Mouse (Mus musculus): ENCODE measurements around the gene Pard3.

Pard3 gene

GRCm38 (mm10) chr8:127300493-127300892 is 236.8 kb downstream of the Pard3 start:
- no peak for DNase-seq

- no peak for DNase-seq
These were observed 239.3 kb downstream of the Pard3 start for GRCm38 (mm10) chr8:127302847-127303445.

DNA sequence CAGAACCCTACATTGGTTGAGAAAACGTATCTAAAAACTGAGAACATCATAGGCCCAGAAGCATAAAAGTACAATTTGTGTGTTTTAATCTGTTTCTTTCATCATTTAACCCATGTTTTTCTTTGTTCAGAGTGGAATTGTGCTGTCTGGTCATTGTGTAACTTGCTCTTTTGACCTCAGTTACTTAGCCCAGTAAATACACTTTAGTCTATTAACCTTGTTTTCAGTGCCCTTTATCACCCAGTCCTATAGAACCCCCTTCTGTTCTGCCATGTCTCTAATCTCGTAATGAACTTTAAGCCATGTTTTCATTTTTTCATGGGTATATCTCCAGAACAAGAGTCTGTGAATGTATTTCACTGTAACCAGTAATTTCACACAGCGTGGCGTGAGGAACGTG is 243.3 kb downstream of the Pard3 start:
- DNase-seq, result no peak

DNA sequence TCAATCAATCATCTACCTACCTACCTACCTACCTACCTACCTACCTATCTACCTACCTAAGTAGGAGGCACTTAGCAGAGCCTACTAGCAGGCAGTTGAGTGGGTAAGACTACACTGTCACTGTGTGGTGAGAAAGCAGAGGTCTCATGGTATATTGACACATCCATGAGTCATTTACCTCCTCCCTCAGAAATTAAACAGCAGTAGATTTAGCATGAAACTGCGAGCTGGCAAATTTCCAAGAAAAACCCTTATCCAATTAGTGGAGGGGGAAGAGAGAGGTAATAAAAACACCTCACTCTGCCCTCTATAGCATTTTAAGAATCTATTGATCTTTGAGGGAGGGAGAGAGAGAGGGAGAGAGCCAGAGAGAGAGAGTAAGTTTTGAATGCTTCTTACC is 245.7 kb downstream of the Pard3 start:
- DNase-seq, result no peak

GRCm38 (mm10) chr8:127315811-127316210 is 252.1 kb downstream of the Pard3 start:
- DNase-seq, result no peak

DNA sequence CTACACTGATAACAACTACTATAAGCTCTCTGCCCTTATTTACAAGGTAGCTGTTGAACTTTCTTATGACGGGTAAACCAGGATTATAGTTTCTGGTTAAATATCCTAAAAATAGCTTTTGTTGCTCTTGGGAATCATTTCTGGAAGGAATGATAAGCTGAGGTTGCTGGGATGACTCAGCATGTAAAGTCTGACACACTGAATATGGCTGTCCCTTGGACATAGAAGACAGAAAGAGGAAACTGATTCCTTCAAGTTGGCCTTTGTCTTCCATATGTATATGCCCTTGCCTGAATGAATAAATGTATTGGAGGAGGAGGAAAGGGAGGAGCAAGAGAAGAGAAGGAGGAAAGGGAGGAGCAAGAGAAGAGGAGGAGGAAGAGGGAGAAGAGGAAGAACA is 254.2 kb downstream of the Pard3 start:
- no peak for DNase-seq

GRCm38 (mm10) chr8:127318377-127319159 is 254.9 kb downstream of the Pard3 start:
- peak; percentile 4 for DNase-seq

DNA sequence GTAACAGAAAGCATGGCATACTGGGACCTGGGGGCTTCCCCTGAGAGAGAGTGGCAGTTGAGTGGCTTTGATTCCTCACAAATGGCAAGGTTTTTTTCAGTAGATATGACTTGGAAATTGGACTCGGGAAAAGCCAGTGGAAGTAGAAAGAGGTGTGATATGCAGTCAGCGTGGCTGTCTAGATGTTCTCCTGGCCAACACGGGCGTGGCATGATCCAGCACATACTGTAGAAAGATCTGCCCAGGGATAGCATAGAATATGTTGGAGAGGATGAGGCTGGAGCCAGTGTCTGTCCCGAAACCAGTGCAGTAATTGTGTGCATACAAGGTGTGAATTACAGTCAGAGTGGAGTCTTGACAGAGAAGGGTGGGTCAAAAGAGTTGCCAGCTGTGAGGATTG is 257.2 kb downstream of the Pard3 start:
- no peak for DNase-seq

DNA sequence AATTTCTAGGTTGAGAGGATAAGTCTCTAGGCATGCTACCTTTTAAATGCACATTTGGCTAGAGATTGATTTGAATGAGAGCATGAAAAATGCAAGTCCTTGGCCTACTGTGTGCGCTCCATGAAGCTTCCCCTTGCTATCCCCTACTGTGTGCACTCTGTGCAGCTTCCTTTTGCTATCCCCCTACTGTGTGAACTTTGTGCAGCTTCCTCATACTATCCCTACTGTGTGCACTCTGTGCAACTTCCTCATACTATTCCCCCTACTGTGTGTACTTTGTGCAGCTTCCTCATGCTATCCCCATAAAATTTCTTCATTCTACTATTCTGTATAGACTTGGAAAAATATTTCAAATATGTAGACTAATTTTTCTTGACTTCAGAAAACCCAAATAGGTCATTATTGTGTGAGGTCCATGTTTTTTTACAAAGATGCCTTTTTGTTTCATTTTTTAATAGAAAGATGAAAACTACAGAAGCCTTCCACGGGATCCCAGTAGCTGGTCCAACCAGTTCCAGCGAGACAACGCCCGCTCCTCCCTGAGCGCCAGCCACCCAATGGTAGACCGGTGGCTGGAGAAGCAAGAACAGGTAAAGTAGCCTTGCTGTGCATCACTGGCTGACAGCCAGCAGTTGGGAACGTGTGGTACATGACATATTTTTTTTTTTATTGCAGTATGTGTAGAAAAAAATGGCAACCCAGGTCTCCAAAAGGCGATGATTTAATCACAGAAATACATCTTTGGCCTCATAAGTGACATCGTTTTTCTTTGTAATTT is 260.1 kb downstream of the Pard3 start:
- DNase-seq, result no peak

DNA sequence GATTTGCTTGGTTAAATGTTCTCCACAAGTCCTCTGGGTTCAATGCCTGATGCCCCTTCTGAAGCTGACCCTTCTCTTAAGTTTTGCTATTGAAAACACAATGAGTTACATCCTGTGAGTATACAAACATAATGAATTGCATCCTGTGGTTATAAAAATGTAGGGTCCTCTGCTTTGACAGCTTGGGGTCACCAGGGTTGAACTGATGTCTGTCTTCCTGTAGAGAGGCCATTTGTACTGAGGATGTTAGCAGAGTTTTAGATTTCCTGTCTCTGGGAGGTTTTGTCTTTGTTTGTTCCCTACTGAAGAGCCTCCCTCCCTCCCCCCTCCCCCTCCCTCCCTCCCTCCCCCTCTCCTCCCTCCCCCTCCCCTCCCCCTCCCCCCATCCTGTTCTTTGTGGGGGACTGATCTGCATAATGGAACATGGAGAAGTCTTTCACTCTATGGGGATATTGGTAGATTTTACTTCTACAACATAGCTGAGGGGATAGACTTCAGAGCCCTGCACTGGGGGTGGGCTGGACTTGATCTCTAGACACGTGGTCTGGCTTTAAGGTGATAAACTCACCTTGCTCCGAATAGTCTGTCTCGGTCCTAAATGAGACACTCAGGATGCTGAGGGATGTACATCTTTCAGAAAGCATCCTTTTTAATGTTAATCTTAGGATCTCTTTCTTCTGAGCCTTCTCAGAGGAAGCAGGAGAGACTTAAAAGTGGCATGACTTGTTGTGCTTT is 261.3 kb downstream of the Pard3 start:
- peak; percentile 3 for DNase-seq

DNA sequence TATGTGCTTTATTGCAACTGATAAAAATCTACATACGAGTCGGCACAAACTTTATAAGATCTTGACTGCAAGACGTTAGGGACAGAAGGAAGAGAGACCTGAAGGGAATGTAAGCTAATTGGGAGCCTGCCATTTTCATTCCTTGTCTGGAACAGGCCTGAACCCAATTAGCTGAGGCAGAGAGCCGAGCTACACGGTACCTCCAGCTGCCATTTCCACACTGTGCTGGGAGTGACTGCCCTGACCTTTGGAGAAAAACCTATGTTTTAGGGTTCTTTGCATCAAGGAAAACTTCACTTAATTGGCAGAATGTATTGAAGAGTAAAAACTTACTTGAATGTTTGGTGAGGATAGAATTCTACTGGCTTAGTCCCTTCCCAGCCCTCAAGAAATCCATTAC is 262.1 kb downstream of the Pard3 start:
- DNase-seq, result no peak

DNA sequence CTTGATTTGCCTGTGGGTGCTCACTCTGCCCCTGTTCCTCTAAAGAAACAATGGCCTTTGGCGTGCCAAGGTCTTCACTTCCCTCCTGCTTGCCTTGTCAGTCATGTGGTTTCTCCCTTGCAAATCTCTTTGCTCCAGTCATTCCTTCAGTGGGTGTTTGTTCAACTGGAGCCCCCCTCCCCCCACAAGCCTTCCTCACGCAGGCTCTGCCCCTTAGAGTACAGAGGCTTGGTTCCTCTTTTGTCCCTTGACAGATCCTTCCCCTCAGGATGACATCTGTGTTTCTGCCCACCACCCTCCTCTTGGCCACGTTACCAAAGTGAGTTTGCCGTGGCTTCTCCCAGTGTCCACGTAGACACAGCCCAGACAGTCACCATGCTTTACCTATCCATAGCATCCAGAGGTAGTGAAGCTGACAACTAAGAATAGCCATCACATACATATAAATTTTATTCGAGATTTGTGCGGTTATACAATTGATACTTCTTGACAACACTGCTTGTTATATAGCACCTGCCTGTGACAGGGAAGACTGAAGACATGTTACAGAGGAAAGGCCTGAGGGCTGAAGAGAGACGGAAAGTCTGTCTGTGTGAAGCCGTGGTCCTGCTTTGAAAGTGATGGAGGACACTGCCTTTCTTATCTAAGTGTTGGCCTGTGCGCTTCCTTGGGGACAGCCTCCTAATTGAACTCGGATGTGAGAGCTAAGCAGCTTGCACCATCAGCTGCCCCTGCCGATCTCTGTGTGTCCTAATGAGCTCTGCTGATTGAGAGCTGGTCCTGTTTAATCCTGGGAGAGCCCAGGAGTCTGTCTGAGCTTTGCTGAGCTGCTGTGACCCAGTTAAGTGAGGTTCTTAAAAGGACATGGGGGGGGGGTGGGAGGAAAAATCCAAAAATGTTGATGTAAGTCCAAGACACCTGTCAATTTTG is 266.8 kb downstream of the Pard3 start:
- DNase-seq, result no peak

DNA sequence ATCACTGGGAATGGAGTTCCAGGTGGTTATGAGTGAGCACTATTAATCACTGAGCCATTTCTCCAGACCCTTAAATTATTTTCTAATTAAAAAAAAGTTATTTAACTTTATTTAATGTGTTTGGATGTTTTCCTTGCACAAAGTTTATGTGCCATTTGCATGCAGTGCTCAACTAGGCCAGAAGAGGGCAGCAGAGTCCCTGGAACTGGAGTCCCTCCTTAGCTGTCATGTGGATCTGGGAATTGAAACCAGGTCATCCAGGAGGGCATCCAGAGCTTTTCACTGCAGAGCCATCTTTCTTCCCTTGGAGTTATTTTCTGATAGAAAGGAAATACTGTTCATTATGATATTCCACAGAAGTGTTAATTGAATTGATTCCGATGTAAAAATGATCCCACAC is 268.1 kb downstream of the Pard3 start:
- DNase-seq, result peak; percentile 68

- DNase-seq, result no peak
These were observed 271.5 kb downstream of the Pard3 start for GRCm38 (mm10) chr8:127335216-127335615.

DNA sequence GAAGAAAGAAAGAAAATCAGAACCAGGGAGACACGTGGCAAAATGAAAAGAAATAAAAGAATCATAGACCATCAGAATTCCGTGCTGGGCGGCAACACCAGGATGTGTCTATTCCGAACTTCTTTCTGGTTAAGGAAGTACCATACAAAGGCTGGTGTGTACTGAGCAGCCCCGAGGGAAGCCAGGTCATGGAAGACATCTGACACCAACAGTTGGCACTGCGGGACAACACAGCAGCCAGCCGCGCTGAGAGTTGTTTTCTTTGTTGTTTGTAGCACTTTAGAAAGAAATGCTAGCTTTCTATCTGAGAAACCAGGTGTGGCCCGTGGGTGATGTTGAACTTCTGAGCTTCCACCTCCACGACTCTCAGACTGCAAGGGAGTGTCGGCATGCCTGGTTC is 274.5 kb downstream of the Pard3 start:
- DNase-seq, result no peak

DNA sequence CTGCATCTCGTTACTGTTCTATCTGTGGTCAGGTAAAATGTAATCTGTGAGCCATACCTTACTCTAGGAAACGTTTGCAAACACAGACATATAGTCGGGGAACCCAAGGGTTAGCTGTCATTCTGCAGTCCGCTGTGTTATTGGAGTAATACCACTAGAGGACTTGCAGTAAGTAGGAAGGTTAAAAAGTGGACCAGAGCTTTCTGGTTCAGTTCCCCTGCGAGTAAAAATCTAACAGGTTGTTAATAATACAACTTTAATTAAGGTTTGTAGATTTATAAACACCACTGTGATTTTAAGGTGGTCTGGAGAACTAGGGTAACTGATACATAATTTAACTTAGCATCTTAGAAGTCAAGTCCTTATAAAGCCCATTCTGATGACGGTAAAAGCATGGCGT is 277.4 kb downstream of the Pard3 start:
- no peak for DNase-seq

GRCm38 (mm10) chr8:127343115-127343514 is 279.4 kb downstream of the Pard3 start:
- no peak for DNase-seq

- no peak for DNase-seq
These were observed 280.7 kb downstream of the Pard3 start for GRCm38 (mm10) chr8:127344421-127344820.

DNA sequence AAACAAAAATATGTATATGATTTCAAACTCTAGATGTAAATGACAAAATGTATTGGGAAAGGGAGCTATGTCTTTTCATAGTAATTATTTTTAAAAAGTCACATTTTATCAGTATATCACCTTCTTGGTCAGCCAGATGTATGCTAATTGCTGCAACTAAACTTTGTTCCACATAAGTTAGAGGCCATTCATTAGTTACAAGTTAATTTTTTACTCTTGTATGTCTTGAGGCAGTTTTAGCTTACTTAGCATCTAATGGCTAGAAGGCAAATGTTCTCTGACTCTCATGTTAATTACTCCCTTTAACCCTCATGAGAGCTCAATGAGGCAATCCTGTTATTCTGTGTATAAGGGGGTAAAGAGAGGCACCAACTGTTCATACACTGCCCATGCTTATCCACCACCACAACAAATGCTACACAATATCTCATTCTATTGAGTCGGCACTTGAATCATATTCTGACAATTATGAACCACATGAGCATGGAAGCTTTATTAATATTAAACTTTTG is 282.3 kb downstream of the Pard3 start:
- DNase-seq, result no peak

DNA sequence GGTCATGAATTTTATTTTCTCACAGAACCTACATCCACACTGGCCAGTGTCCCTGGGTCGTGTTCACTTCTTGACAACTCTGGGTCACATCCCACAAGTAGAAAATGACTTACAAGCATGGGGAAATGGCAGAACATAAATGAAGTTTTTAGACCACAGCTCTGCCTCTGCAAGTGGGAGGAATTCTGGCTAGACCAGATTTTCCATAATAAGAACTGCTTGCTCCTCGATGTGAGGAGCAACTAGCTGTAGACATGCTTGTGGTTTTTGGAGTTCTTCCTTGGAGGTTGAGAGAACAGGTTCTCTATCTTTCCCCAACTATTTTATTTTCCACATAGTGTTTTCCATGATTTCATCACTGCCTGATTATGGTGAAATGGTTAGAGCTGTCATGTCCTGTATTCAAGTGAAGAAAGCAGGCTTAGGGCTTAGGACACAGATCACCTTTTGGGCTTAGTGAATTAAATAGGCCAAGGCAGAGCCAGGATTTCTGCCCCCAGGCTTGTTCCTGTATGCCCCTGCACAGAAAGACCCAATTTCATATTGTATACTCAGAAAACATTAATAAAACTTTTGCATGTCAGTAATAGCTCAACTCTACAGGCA is 284.3 kb downstream of the Pard3 start:
- DNase-seq, result no peak

DNA sequence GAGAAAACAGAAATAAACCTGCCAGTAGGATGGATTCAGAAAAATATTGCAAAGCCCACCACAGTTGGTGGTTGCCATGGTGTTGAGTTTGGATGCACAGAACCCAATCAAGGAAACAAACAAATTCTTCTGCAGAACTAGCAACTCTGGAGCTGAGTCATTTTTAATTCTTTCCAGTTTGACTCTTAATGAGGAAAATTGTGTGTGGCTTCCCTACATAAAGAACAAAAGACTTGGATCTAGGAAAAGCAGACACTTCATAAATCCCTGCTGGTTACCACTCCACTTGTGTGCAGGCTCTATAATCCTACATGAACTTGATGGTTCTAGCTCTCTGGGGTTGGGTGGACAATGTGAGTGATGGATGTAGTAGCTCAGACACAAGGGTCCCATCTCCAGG is 298.1 kb downstream of the Pard3 start:
- DNase-seq, result no peak

Measured in thymus, postnatal 25 days (tissue).